Mouse (Mus musculus) heart, adult 2 months (tissue): ENCODE measurements around the gene Slc2a1. TPM values are rescaled to one million over a fixed set of nuclear protein-coding genes. Genes with fewer than 3 reads are reported as not detected.
A peak's percentile ranks its signal among the peaks of the same experiment; 100 is the strongest.

ENCODE experiments used
- DNase-seq, 2 experiments: peaks; one replicate each; pipeline ENCODE4 v3.0.0; 2021
- H3K27ac ChIP-seq: fragments of 200-600 bp; 2 replicates; pipeline ENCODE4 v1.8.1; 2022
- H3K27me3 ChIP-seq: fragments of 200-500 bp; 2 replicates; pipeline ENCODE4 v1.6.1; 2012; ENCODE audit warnings: mild to moderate bottlenecking, low read length, inconsistent platforms, mixed read lengths; ENCODE audit not compliant: control insufficient read depth, insufficient read depth
- H3K36me3 ChIP-seq: fragments of 200-500 bp; 2 replicates; pipeline ENCODE4 v1.6.1; 2012; ENCODE audit warnings: low read length, inconsistent platforms; ENCODE audit not compliant: control insufficient read depth, insufficient read depth
- H3K4me1 ChIP-seq: fragments of 200-500 bp; 2 replicates; pipeline ENCODE4 v1.6.1; 2011; ENCODE audit warnings: low read length; ENCODE audit not compliant: control insufficient read depth, insufficient read depth
- H3K4me3 ChIP-seq: fragments of 200-600 bp; 2 replicates; pipeline ENCODE4 v1.8.1; 2022
- H3K79me2 ChIP-seq: fragments of 200-500 bp; replicated peaks from 2 replicates; pipeline ENCODE4 v1.6.1; 2012; ENCODE audit warnings: mild to moderate bottlenecking, inconsistent platforms, low read length, moderate library complexity, mixed read lengths; ENCODE audit not compliant: control insufficient read depth, insufficient read depth
- H3K9ac ChIP-seq: fragments of 200-500 bp; 2 replicates; pipeline ENCODE4 v1.6.1; 2012; ENCODE audit warnings: low read depth, mild to moderate bottlenecking, control low read depth, inconsistent platforms, low read length, mixed read lengths
- CTCF ChIP-seq: fragments of 200-600 bp; IDR thresholded peaks from 2 replicates; pipeline ENCODE4 v1.8.1; 2022; ENCODE audit warnings: antibody characterized with exemption, mild to moderate bottlenecking, moderate library complexity
- EP300 ChIP-seq: fragments of 200-500 bp; IDR thresholded peaks from 2 replicates; pipeline ENCODE4 v1.6.1; 2011; ENCODE audit warnings: low read depth, low read length, control low read depth; ENCODE audit not compliant: insufficient read depth
- POLR2A ChIP-seq: fragments of 200-500 bp; IDR thresholded peaks from 2 replicates; pipeline ENCODE4 v1.6.1; 2011; ENCODE audit warnings: mild to moderate bottlenecking, low read depth, low read length, control low read depth; ENCODE audit not compliant: insufficient read depth
- WGBS: fragments of 180-500 bp; shearing (Covaris S2); methylation state at CpG from one replicate; pipeline ENCODE4 v1.1.7; 2018; 5-methylcytosine and 5-hydroxymethylcytosine counted together
- intact Hi-C: fragments of 180-260 bp; cut with DNase I; formaldehyde crosslinking; loops from one replicate; pipeline ENCODE4 v1.15.1; 2025
- polyA plus RNA-seq: library from polyadenylated mRNA; depleted of rRNA; stranded (reverse); fragments of >200 nt; gene quantifications from 2 replicates; pipeline ENCODE4 v1.2.3, GENCODE M21; 2012
- total RNA-seq, 2 experiments: library from RNA; stranded (reverse); gene quantifications; 2 replicates each; pipeline ENCODE4 v1.2.3; 2021

Slc2a1 gene
- total and polyA plus RNA-seq, 3 experiments: 8.9 to 18.9 (median 16.6) TPM

GRCm38 (mm10) chr4:119075273-119075672 lies 33.2 kb upstream of the Slc2a1 start:
- Histone ChIP-seq H3K27me3 (no peaks in the 10 kb centered on the region), H3K27ac (no peak overlapping the region), H3K4me3 (no peak overlapping the region), H3K79me2 (no peaks in the 10 kb centered on the region), H3K9ac (no peak overlapping the region), H3K4me1 (peaks cover 3% of the 10 kb centered on the region), H3K36me3 (no peaks in the 10 kb centered on the region)
- WGBS: 83% methylated on average over 7 of the region's 7 CpGs
- no peak for DNase-seq
- TF ChIP-seq EP300: no peak
- TF ChIP-seq CTCF: no peak
- no peak for TF ChIP-seq POLR2A
- intact Hi-C loops: no loop called here

DNA sequence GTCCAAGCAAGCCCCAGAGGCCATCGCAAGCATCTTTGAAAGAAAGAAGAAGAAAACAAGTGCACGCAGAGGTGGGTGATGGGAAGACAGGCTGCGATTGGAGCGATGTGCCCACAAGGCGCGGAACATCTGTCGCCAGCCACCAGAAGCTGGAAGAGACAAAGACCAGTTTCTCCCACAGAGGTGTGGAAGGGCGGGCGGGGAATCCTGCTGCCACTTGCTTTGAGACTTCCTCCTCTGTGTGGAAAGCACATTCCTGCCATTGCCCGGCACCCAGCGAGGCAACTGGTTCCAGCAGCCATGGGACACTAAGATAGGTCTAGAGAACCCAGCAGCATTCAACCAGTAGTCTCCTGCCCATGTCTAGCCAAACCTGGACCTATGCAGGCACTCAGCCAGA lies 32.2 kb upstream of the Slc2a1 start:
- Histone ChIP-seq H3K4me1 (peaks cover 2% of the 10 kb centered on the region; the same call in 1 of the 2 replicates), H3K27ac (no peak overlapping the region), H3K27me3 (no peaks in the 10 kb centered on the region), H3K4me3 (no peak overlapping the region), H3K79me2 (no peaks in the 10 kb centered on the region), H3K36me3 (no peaks in the 10 kb centered on the region), H3K9ac (no peak overlapping the region)
- 81% methylated on average over 11 of the region's 11 CpGs for WGBS
- no peak for DNase-seq
- TF ChIP-seq CTCF (no peak), EP300 (no peak), POLR2A (no peak)
- intact Hi-C loops: no loop called here

GRCm38 (mm10) chr4:119077084-119077682 lies 31.3 kb upstream of the Slc2a1 start:
- WGBS: 23% methylated on average over 13 of the region's 13 CpGs
- Histone ChIP-seq H3K27me3 (no peaks in the 10 kb centered on the region), H3K27ac (no peak overlapping the region)

DNA sequence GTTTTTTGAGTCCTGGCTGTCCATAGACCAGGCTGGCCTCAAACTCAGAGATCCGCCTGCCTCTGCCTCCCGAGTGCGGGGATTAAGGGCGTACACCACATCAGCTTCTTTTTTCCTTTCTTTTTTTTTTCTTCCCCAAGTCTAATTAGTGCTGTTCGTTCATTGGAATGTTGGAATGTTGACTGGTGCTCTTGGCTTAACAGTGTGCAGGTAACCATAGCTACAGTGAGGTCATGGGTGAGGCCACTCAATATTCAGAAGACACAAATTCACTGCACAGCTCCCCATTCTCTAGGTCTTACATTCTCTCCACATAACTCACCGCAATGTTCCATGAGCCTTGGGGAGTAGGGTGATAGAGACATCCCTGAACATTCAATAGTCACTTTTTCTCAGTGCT lies 28.6 kb upstream of the Slc2a1 start:
- intact Hi-C loops: no loop called here
- Histone ChIP-seq H3K27ac (no peak overlapping the region), H3K27me3 (no peaks in the 10 kb centered on the region), H3K36me3 (no peaks in the 10 kb centered on the region), H3K9ac (no peak overlapping the region), H3K4me1 (peaks cover 2% of the 10 kb centered on the region; the same call in 1 of the 2 replicates), H3K79me2 (no peaks in the 10 kb centered on the region), H3K4me3 (no peak overlapping the region)
- TF ChIP-seq EP300 (no peak), CTCF (no peak), POLR2A (no peak)
- no peak for DNase-seq
- WGBS: 87% methylated on average over 6 of the region's 6 CpGs

More at GRCm38 (mm10) chr4:119077084-119077682, 31.3 kb upstream of the Slc2a1 start:
- TF ChIP-seq CTCF: no peak
- TF ChIP-seq EP300: no peak
- TF ChIP-seq POLR2A: no peak
- H3K79me2 ChIP-seq: no peaks in the 10 kb centered on the region
- H3K4me1 ChIP-seq: peaks cover 2% of the 10 kb centered on the region; the same call in 1 of the 2 replicates
- no peak overlapping the region for H3K9ac ChIP-seq
- no peaks in the 10 kb centered on the region for H3K36me3 ChIP-seq
- intact Hi-C loops: no loop called here
- DNase-seq: peak; percentile 39 to 57
- H3K4me3 ChIP-seq: no peak overlapping the region

DNA sequence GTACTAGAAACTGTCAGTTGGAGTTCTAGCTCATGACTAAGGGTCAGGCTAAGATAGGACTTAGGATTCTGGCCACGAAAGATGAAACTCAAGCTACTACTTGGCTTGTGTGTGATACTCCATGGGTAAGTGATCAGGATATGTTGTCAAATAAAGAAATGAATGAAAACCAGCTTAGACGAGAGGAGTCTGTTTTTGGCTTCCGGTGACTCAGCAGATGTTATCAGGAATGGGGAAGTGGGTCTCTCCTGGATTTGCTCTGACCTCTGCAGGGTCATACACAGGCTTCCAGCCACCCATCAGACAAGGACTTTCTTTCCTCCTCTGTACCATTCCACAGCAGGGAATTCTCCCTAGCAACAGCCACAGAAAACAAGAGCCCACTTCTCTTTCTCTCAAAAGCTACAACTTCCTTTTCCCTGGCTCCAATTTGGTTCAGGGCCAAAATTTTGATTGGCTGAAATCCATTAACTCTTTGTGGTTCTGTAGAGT lies 25.7 kb upstream of the Slc2a1 start:
- Histone ChIP-seq H3K27me3 (no peaks in the 10 kb centered on the region), H3K27ac (no peak overlapping the region), H3K4me1 (no peaks in the 10 kb centered on the region), H3K36me3 (no peaks in the 10 kb centered on the region), H3K9ac (no peak overlapping the region), H3K79me2 (no peaks in the 10 kb centered on the region), H3K4me3 (no peak overlapping the region)
- 20% methylated on average over 3 of the region's 3 CpGs for WGBS
- DNase-seq: no peak
- TF ChIP-seq CTCF (no peak), POLR2A (no peak), EP300 (no peak)
- intact Hi-C loops: no loop called here

- Histone ChIP-seq H3K27me3 (no peaks in the 10 kb centered on the region), H3K36me3 (no peaks in the 10 kb centered on the region), H3K79me2 (no peaks in the 10 kb centered on the region), H3K4me1 (no peaks in the 10 kb centered on the region), H3K27ac (no peak overlapping the region), H3K4me3 (no peak overlapping the region), H3K9ac (no peak overlapping the region)
- no peak for DNase-seq
- intact Hi-C loops: no loop called here
- WGBS: 63% methylated on average over 2 of the region's 2 CpGs
- TF ChIP-seq EP300 (no peak), POLR2A (no peak), CTCF (no peak)
Measured at GRCm38 (mm10) chr4:119088424-119088823, 20.1 kb upstream of the Slc2a1 start.
